Mouse (Mus musculus): ENCODE measurements around the gene Gm10644.
"Not testable (repeated sequence)": the region's sequence is repeated elsewhere in the genome, so short reads cannot be mapped to it uniquely, and the experiment has no call there.

Gene Gm10644

GRCm38 (mm10) chr8:83955106-83955957 is at the start of gene Gm10644, which contains the start of gene Asf1b:
TSS of gene Gm10644 (minus strand) at chr8:83955205.
TSS of gene Asf1b (plus strand) at chr8:83955507.
- DNase-seq (ENCODE audit: low spot score), result peak; percentile 99

DNA sequence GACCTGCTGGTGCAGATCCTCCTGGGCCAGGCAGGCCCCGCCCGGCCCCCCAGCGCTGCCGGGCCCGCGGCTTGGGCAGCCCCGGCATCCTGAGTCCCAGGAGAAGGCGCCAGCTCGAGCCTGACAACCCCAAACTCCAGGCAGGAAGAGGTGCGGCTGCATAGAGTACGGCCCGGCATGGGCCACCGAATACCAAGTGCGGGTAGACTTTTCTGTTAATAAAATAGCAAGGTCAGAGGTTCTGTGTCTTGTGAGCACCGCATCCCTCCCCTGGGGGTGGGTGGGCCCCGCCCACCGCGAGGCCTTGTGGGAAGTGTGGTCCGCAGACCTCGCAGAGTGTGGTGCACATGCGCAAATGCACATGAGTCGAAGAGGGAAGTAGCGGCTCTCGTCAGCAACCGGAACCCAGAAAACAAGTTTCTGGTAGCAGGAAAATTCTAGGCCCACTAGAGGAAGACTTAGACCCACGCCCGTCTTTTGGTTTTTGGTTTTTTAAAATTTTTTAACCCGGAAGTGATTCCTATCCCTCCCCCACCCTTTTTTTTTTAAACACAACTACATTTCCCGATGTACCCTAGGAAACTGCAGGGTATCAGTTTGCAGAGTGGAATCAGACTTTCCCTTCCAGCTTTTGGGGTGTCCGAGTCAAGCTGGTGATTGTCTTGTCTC is 49.7 kb upstream of the Gm10644 start:
- DNase-seq (ENCODE audit: low spot score), result peak; percentile 95

GRCm38 (mm10) chr8:84003612-84004246 is 48.7 kb upstream of the Gm10644 start:
- DNase-seq (ENCODE audit: low spot score), result no peak

GRCm38 (mm10) chr8:84002957-84003611 is 48.1 kb upstream of the Gm10644 start:
- no peak for DNase-seq (ENCODE audit: low spot score)

- no peak for DNase-seq (ENCODE audit: low spot score)
These were observed 46.4 kb upstream of the Gm10644 start, which contains the start of gene 1700067K01Rik for GRCm38 (mm10) chr8:84001281-84002000. TSS of gene 1700067K01Rik (plus strand) at chr8:84001502.

GRCm38 (mm10) chr8:83999825-84000224 is 44.8 kb upstream of the Gm10644 start:
- no peak for DNase-seq (ENCODE audit: low spot score)

DNA sequence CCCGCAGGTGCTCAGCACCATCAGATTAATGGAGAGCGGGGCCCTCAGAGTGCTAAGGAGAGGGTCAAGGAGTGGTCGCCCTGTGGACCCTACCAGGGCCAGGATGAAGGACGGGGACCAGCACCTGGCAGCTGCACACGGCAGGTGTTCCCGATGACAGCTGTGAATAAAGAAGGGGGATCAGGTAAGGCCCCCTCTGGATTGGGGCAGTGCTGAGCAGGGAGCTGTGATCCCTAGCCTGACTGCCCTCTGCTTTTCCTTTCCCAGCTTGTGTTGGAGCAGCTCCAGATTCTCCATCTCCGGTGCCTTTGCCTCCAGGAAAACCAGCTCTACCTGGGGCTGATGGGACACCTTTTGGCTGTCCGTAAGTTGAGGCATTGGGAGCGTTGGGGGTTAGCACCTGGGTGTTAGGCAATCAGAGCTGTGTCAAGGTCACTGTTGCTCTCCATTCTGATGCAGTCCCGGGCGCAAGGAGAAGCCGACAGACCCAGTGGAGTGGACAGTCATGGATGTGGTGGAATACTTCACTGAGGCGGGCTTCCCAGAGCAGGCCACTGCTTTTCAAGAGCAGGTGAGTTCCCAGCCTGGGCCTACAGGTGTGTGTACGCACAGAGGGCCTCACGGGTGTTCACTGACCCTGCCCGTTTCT is 44.2 kb upstream of the Gm10644 start:
- no peak for DNase-seq (ENCODE audit: low spot score)

DNA sequence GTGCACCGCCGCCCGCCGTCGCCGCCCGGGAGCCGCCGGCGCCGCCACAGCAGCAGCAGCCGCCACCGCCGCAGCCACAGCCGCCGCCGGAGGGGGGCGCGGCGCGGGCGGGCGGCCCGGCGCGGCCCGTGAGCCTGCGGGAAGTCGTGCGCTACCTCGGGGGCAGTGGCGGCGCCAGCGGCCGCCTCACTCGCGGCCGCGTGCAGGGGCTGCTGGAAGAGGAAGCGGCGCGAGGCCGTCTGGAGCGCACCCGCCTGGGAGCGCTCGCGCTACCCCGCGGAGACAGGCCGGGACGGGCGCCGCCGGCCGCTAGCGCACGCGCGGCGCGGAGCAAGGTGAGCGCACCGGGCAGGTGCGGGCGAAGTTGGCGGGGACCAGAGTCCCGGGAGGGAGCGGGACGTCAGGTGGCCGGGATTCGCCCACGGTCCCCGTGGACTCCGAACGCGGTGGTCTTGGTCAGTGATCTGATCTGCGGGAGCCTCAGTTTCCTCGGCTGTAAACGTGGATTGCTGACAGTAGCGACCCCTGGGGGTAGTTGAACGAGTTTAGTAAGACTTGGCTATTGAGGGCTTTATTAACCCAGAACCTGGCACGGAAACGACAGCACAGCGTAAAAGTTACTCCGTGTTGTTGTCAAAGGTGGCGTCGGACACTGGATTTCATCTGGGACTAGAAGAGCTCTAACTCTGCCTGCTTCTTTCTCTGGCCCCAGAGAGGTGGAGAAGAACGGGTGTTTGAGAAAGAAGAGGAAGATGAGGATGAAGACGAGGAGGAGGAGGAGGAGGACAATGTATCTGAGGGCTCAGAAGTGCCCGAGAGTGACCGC is 43.4 kb upstream of the Gm10644 start:
- DNase-seq (ENCODE audit: low spot score), result no peak

- DNase-seq (ENCODE audit: low spot score), result no peak
These were observed 42.6 kb upstream of the Gm10644 start, which contains the start of gene Samd1 for GRCm38 (mm10) chr8:83997511-83998141. TSS of gene Samd1 (plus strand) at chr8:83997672.

DNA sequence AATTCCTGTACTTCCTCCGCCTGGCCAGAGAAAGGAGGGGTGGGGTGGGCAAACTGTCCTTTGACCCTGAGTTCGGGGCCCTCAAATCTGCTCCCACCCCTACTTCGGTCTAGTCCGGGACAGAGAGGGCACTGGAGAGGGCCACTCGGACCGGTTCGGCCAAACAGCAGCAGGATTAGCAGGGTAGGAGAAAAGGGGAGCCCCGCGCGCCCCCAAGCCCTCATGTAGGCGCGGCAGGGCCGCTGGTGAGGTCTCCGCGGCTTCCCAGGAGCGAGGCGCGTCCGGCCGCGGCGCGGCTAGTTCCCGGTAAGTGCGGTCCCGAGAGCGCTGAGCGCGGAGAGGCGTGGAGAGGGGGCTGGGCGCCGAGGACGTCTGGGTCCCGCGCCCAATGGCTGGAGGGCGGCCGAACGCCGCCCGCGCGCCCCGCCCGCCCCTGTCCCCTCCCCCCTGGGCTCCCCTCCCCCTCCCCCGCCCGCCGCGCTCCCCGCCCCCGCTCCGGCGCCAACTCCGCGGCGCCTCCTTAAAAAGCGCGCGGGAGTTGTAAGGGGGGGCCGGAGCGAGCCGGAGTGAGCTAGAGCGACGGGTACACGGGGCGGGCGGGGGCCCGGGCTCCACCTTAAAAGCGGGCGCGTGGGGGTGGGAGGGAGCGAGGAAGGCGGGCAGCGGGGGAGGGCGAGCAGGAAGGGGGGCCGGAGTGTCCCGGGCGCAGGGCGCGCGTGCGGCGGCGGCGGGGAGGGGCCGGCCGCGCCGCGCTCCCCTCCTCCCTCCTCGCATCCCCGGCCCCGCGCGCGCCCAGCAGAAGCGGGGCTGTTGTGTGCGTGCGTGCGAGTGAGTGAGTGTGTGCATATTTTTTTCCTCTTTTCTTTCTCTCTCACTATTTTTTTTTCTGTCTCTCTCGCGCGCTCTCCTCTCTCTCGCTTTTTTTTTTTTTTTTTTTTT is 41.8 kb upstream of the Gm10644 start:
- DNase-seq (ENCODE audit: low spot score), result peak; percentile 80

GRCm38 (mm10) chr8:83995973-83996372 is 41.0 kb upstream of the Gm10644 start:
- no peak for DNase-seq (ENCODE audit: low spot score)

DNA sequence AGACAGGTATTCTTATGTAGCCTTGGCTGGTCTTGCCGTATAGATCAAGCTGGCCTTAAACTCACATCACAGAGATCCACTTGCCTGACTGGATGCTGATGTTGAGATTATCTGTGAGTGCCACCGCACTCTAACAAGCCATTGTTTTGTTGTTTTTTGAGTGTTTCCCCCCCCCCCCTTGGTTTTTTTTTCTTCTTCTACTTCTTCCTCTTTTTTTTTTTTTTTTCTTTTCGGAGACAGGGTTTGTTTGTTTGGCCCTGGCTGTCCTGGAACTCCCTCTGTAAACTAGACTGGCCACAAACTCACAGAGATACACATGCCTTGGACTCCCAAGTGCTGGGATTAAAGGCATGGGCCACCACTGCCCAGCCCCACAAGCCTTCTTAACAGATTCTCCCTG is 39.0 kb upstream of the Gm10644 start:
- DNase-seq (ENCODE audit: low spot score), result no peak

- no peak for DNase-seq (ENCODE audit: low spot score)
These were observed 37.5 kb upstream of the Gm10644 start for GRCm38 (mm10) chr8:83992488-83992887.

GRCm38 (mm10) chr8:83990170-83990569 is 35.2 kb upstream of the Gm10644 start:
- no peak for DNase-seq (ENCODE audit: low spot score)

DNA sequence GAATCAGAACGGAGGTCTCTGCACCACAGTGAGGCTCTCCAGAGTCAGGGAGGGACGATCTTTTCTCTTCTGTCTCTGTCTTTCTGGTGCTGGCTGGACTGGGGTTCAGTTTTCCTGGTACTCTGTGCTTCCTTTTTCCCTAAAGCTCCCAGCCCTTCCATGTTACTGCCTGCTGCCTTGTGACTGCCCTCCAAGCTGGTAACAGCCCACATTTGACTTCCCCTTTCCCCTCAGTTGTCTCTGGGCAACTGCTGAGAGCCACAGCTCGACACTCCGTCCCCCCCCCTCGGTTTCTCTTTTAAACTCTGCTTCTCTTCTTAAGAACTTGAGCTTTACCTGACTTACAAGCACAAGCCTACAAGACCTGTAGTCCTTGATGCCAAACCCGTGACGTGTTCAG is 34.2 kb upstream of the Gm10644 start:
- DNase-seq (ENCODE audit: low spot score), result no peak

- DNase-seq (ENCODE audit: low spot score), result not testable (repeated sequence)
These were observed 28.2 kb upstream of the Gm10644 start for GRCm38 (mm10) chr8:83983222-83983621.

- DNase-seq (ENCODE audit: low spot score), result no peak
These were observed 27.4 kb upstream of the Gm10644 start for GRCm38 (mm10) chr8:83982449-83982848.

GRCm38 (mm10) chr8:83981533-83981932 is 26.5 kb upstream of the Gm10644 start:
- DNase-seq (ENCODE audit: low spot score), result no peak
